Mouse (Mus musculus): Measurements from ENCODE around the gene Mitf.

Gene Mitf

GRCm38 (mm10) chr6:98048671-98049438 lies 242.0 kb downstream of the Mitf start:
- no peak for DNase-seq

DNA sequence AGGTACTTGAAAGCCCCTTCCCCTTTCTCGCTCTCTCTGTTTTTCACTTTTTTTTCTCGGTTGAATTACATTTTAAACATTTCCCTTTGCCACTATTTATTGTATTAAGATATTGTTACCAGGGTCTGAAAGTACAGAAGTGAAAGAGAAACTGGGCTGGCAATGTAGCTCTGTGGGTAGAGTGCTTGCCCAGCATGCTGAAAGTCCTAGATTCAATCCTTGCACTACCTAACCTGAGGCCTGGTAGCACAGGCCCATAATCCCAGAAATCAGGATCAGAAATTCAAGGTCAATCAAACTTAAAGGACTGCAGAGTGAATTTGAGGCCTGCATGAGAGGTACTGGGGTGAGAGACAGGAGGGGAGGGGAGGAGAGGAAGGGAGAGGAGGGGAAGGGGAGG lies 242.7 kb downstream of the Mitf start:
- DNase-seq: no peak

GRCm38 (mm10) chr6:98061878-98062277 lies 255.0 kb downstream of the Mitf start:
- no peak for DNase-seq

- DNase-seq: no peak
Observed at GRCm38 (mm10) chr6:98064926-98065325, 258.1 kb downstream of the Mitf start.

DNA sequence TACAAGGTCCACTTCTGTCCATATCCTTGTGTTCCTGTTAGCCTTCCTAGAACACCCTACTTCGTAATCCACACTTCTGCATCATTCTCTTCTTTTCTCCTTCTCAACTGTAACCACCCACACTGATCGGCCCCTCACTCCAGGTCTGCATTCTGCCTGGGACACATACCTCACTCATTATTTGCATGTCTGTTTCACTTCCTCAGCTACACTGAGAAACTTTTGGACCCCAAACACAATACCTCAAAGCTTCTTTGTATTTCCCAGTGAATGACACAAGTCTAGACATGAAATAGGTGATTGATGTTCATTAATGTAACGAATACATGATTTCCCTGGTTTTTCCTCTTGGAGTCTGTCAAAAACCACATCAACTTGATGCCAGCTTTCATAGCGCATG lies 259.6 kb downstream of the Mitf start:
- no peak for DNase-seq

All from right cerebral cortex, postnatal 25 days (tissue).